Mouse (Mus musculus) activated CD4-positive, CD25-positive, alpha-beta regulatory T cell (primary cell): ENCODE measurements around the gene Slc25a12. TPM values are rescaled to one million over a fixed set of nuclear protein-coding genes. Genes with fewer than 3 reads are reported as not detected.

Experiments used
- polyA plus RNA-seq, 2 experiments: library from polyadenylated mRNA; unstranded; fragments of 100-300 nt; shearing (Covaris generic); gene quantifications; one replicate each; pipeline ENCODE4 v1.2.1; 2017

Gene Slc25a12
- polyA plus RNA-seq: 10 to 100 TPM; 87.7 to 92.5 TPM

GRCm38 (mm10) chr2:71367125-71367880 is at the start of gene Slc25a12:
Gene Slc25a12, minus strand, starts transcription at chr2:71367749.

GRCm38 (mm10) chr2:71388951-71389763 is 21.6 kb upstream of the Slc25a12 start, which contains the start of gene Hat1:
Gene Hat1, plus strand, starts transcription at chr2:71388958.

Other genes with a start within 250 kb of the Slc25a12 start
- under 1 TPM; 0.52 to 0.99 TPM for gene Cybrd1, start 249.8 kb downstream of the Slc25a12 start, polyA plus RNA-seq
- 10 to 100 TPM; 48.3 to 55.0 TPM for gene Dync1i2, start 156.0 kb downstream of the Slc25a12 start, polyA plus RNA-seq
- gene Hat1, start 21.2 kb upstream of the Slc25a12 start, polyA plus RNA-seq: 10 to 100 TPM; 55.6 to 79.3 TPM
- 10 to 100 TPM; 12.6 to 13.3 TPM for gene Metap1d, start 85.5 kb upstream of the Slc25a12 start, polyA plus RNA-seq
- gene Dlx1, start 160.4 kb upstream of the Slc25a12 start, polyA plus RNA-seq: under 1 TPM in 1 of 2 experiments, not detected in 1; 0.16 TPM
- gene Dlx2, start 179.0 kb upstream of the Slc25a12 start, polyA plus RNA-seq: not detected